Mouse (Mus musculus) ES-E14 (cell line): ENCODE measurements around the gene Morc3.

ENCODE experiments used
- CHD2 ChIP-seq: IDR thresholded peaks from 2 replicates; pipeline ENCODE4 v1.6.1; 2014; ENCODE audit warnings: mild to moderate bottlenecking, low read depth, low read length, inconsistent platforms
- HCFC1 ChIP-seq: IDR thresholded peaks from 2 replicates; pipeline ENCODE4 v1.6.1; 2012; ENCODE audit warnings: low read length, inconsistent platforms, borderline replicate concordance; ENCODE audit not compliant: insufficient read depth
- MAFK ChIP-seq: IDR thresholded peaks from 2 replicates; pipeline ENCODE4 v1.6.1; 2014; ENCODE audit warnings: mild to moderate bottlenecking, low read depth, low read length, inconsistent platforms; ENCODE audit not compliant: insufficient read depth
- ZC3H11A ChIP-seq: IDR thresholded peaks from 2 replicates; pipeline ENCODE4 v1.6.1; 2012; ENCODE audit warnings: low read depth, mild to moderate bottlenecking, inconsistent platforms, low read length, borderline replicate concordance
- ZNF384 ChIP-seq: IDR thresholded peaks from 2 replicates; pipeline ENCODE4 v1.6.1; 2012; ENCODE audit warnings: low read depth, low read length, inconsistent platforms

GRCm38 (mm10) chr16:93888481-93888880 is 56.6 kb downstream of the Morc3 start:
- no peak for TF ChIP-seq HCFC1
- no peak for TF ChIP-seq ZNF384
- TF ChIP-seq CHD2, result no peak
- no peak for TF ChIP-seq MAFK
- no peak for TF ChIP-seq ZC3H11A
